Mouse (Mus musculus) cerebellum, adult 8-10 months (tissue): ENCODE results near the gene Gm42417.

Source experiments
- DNase-seq: peaks from one replicate; pipeline ENCODE4 v3.0.0; 2022

Gm42417 gene

DNA sequence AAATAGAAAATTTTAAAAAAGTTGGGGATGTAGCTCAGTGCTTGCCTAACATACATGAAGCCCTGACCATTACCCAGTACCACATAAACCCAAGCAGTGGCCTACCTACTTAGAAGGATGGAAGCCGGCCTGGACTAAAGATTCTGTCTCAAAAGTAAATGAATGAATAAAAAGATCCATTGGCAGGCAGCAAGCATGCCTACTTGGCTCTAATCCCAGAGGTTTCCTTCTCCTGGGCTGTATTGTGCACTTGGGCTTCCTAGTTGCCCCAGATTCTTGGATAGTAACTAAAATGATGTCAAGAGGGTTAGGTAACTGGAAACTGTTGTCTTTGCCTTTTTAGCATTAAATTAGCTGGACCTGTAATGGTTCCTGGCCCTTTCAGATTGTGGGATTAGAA is 25.9 kb downstream of the Gm42417 start:
- no peak for DNase-seq

DNA sequence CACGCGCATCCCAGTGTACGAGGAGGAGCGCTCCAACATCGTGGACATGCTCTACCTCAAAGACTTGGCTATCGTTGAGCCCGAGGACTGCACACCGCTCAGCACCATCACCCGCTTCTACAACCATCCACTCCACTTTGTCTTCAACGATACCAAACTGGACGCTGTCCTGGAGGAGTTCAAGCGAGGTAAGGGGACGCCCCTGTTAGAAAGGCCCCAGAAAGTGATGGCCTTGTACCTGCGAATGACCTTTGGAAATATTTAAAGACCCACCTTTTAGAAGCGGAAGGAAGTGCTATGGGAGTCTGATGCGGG is 26.3 kb downstream of the Gm42417 start:
- DNase-seq = no peak

DNA sequence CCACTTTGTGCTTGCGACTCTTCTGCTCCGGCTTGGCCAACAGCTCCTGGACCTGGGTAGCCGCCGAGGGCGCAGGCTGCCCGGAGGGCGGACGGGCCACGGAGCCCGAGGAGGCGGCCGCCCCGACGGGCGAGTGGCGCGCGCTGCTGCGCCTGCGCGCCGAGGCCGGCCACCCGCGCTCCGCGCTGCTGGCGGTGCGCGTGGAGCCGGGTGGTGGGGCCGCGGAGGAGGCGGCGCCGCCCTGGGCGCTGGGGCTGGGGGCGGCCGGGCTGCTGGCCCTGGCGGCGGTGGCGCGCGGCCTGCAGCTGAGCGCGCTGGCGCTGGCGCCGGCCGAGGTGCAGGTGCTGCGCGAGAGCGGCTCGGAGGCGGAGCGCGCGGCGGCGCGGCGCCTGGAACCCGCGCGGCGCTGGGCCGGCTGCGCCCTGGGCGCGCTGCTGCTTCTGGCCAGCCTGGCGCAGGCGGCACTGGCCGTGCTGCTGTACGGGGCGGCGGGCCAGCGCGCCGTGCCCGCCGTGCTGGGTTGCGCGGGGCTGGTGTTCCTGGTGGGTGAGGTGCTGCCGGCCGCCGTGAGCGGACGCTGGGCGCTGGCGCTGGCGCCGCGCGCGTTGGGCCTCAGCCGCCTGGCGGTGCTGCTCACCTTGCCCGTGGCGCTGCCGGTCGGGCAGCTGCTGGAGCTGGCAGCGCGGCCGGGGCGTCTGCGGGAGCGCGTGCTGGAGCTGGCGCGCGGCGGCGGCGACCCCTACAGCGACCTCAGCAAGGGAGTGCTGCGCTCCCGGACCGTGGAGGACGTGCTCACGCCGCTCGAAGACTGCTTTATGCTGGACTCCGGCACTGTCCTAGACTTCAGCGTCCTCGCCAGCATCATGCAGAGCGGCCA is 26.9 kb downstream of the Gm42417 start:
- DNase-seq = peak; percentile 59

DNA sequence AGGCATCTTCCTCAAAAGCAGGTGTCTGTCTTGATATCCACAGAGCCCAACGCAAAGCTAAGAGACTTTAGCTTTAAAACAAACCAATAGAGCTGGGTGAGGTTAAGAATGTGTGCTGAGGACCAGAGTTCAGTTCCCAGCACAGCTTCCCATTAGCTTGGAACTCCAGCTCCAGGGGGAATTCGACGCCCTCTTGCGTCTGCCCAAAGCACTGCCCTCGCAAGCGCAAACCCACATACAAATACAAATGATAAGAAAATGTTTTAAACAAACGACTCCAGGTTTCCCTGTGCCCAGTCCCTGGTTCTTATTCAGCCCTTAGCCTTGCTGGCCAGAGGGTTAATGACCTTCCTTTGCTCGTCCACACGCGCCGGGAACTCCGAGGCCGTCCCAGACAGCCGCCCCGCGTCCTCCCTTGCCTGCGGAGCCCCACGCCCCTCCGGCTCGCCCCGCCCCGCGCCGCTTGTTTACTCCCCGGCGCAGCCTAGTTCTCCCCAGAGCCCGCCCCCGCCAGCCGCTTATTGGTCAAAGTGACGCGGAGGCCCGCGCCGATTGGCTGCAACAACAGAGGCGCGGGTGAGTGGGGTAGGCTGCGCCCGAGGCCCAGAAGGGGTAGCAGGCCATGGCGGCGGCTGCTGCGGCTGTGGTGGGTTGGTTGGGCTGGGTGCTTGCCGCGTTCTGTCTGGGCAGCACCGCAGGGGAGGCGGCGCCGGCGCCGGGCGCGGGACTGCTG is 27.8 kb downstream of the Gm42417 start, which contains the start of gene Cnnm3:
Gene Cnnm3 (plus strand): TSS at position 579 of the 733 bp plus-strand sequence.
- peak; percentile 100 for DNase-seq

DNA sequence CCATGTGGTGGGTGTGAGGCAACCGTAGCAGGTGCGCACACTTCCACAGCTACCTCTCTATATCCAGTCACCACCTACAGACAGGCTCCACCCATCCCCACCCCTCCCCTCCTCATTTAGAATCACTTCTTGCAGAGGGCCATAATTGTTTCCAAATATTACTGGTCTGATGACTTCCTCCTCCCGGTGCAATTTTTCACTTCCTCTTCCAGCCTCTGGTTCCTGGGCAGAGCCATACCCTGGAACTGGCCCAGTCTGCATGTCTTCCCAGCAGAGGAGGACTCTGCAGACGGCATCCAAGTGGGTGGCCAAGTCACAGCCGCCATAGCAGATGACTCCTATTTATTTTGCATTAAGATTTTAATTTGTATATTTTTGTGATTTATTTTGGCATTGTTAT is 31.0 kb downstream of the Gm42417 start:
- no peak for DNase-seq

GRCm38 (mm10) chr1:36501261-36501660 is 38.0 kb downstream of the Gm42417 start:
- DNase-seq = peak; percentile 84

GRCm38 (mm10) chr1:36497312-36497711 is 41.9 kb downstream of the Gm42417 start:
- no peak for DNase-seq

DNA sequence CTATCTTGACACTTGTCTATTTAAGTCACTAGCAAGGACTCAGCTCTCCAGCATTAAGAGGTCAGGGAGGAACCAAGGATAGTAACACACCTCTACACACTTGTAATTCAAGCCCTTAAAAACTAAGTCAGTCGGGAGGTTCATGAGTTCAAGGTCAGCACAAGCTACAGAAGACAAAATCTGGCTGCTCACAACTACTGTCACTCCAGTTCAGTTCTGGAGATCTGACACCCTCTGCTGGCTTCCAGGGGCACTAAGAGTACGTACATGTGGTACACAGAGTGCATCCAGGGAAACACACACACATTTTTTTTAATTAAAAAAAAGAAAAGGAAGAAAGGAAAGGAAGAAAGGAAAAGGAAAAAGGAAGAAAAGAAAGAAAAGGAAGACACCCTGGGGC is 42.5 kb downstream of the Gm42417 start:
- no peak for DNase-seq

GRCm38 (mm10) chr1:36493299-36493698 is 45.9 kb downstream of the Gm42417 start:
- DNase-seq = no peak

GRCm38 (mm10) chr1:36492416-36493139 is 46.7 kb downstream of the Gm42417 start:
- peak; percentile 84 for DNase-seq

DNA sequence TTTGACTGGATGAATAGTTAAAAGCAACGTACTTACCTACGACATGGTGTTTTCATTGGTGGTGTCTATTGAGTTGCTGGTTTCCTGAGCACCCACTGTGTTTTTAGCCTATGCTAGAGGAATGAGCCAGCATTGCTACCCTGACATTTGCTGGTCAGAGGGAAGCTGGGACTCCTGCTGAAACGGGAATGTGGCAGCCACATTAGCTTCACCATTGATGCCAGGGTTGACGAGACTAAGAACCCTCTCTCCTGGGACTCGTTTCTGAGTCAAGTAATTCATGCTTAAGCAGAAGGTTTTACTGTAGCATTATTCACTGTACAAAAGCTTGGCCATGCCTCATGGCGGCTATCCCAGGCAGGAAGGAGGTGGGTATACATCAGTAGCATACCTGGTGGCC is 49.6 kb downstream of the Gm42417 start:
- no peak for DNase-seq

DNA sequence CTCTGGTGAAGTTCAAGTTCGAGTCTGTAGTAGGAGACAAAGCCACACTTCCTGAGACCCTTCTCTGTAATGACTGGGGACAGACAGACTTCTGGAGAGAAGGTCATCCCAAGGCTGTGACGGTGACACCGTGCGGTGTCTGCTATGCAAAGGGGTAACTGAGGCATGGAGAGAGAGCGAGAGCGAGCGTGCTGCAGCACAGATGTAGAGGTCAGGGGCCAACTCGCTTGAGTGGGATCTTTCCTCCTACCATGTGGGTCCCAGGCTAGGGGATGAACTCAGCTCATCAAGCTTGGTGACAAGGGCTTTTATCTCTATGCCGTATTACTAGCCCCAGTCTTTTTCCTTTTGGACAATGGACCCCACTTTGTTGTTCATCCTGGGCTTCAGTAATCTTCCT is 52.1 kb downstream of the Gm42417 start:
- DNase-seq = no peak

DNA sequence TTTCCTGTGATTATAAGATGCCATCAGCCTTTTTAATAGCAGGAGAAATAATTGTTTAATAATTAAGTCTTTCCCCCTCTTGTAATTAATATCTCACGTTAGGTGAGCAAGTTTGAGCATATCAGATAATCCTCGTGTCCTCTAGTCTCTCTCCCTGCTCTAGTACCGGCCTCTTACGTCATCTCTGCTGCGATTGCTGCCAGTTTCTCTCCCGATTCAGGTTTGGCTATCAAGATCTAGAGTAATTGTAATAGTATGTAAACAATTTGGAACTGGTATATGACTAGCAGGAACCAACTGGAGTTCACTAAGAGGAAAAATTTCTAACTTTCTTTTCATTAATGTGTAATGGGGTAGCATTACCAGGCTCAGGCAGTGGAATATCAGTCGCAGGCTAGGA is 54.1 kb downstream of the Gm42417 start:
- DNase-seq = no peak

DNA sequence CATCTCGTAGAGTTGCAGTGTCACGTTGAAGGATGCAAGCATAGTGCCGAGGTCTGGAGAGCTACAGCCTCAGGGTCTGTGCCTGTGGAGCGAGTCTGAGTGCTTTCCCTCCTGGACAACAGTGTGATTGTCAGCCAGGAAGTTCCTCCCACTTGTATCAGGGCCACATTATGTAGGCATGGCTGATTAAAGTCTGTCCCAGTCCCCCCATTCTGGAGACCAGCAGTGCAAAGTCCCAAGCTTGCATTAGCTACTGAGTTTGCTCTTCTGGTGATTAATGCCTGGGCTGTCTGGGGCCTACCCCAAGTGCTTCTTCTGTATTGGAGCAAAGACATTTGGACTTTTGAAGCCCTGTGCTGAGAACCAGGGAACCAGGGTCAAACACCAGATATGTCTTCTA is 55.4 kb downstream of the Gm42417 start:
- DNase-seq = no peak
